Comparison of ENCODE assay signal across 11 mouse cellular contexts in the genomic region with DNA sequence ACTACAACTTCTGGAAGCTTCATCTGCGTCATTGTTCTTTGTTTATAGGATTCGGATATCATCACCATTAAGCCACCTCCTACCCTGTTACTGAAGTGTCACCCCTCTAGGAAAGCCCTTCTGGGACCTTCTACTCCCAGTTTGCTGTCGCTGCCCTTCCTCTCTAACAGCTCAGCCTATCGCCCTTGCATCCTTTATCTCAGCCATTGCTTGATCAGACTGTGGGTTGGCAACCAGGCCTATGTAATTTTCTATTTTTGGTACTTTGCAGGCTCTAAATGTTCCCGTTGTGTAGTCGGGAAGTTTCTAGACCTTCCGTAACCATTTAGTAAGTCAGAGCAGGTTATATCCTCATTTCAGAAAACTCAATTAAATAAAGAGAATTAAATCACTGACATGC. TPM values are rescaled to one million over a fixed set of nuclear protein-coding genes. Genes with fewer than 3 reads are reported as not detected.
A peak's percentile ranks its signal among the peaks of the same experiment; 100 is the strongest.
DNase-seq lines count a peak whose midpoint lies in the region; ATAC-seq and TF ChIP-seq lines count a peak whose summit lies in the region.
"Had no signal": no experiment of that assay in that cellular context is flagged by ENCODE, and none has a peak within 500 bp of the region (broad histone marks: within the 10 kb centered on the region; RNA-seq: fewer than 3 reads in every experiment).

No protein-coding gene starts in this region.

- TF ChIP-seq CTCF in hindbrain, postnatal 0 days (IDR thresholded peaks at IDR 0.05; ENCODE audit: low read depth), result no peak
- no peak for TF ChIP-seq CTCF in olfactory bulb, adult 2 months (IDR thresholded peaks at IDR 0.05; ENCODE audit: insufficient read depth, low read depth, low read length)

- no peak for TF ChIP-seq POLR2A in olfactory bulb, adult 2 months (IDR thresholded peaks at IDR 0.05; ENCODE audit: insufficient read depth, low read depth, low read length)

- peak overlapping the region; percentile 95; the same call in 1 of the 2 replicates for H3K4me2 ChIP-seq in heart, embryonic 12.5 days
- H3K4me2 ChIP-seq in neural tube, embryonic 12.5 days (replicated peaks), result peak overlapping the region; percentile 80; the same call in 1 of the 2 replicates
- H3K4me2 ChIP-seq in hindbrain, postnatal 0 days (ENCODE audit: low read depth, low read length), result peak overlapping the region; percentile 73

- no peak overlapping the region for H3K4me3 ChIP-seq in heart, embryonic 12.5 days
- no peak overlapping the region for H3K4me3 ChIP-seq in neural tube, embryonic 12.5 days
- peak overlapping the region; percentile 56 for H3K4me3 ChIP-seq in hindbrain, postnatal 0 days (ENCODE audit: low read length)
- H3K4me3 ChIP-seq in olfactory bulb, adult 2 months (ENCODE audit: insufficient read depth, low read depth, low read length), result peak overlapping the region; percentile 63

- H3K9ac ChIP-seq in heart, embryonic 12.5 days, result no peak overlapping the region
- no peak overlapping the region for H3K9ac ChIP-seq in neural tube, embryonic 12.5 days
- no peak overlapping the region for H3K9ac ChIP-seq in hindbrain, postnatal 0 days (replicated peaks; ENCODE audit: low read length)
- H3K9ac ChIP-seq: liver, embryonic 14.5 days had no signal

- H3K4me1 ChIP-seq in heart, embryonic 12.5 days (replicated peaks), result peaks cover 5% of the 10 kb centered on the region
- H3K4me1 ChIP-seq in neural tube, embryonic 12.5 days, result peaks cover 5% of the 10 kb centered on the region; the same call in 1 of the 2 replicates
- no peaks in the 10 kb centered on the region for H3K4me1 ChIP-seq in hindbrain, postnatal 0 days (ENCODE audit: insufficient read depth, low read length)
- no peaks in the 10 kb centered on the region for H3K4me1 ChIP-seq in olfactory bulb, adult 2 months (ENCODE audit: control insufficient read depth, insufficient read depth, low read length)

- no peaks in the 10 kb centered on the region for H3K9me3 ChIP-seq in heart, embryonic 12.5 days (replicated peaks)
- no peaks in the 10 kb centered on the region for H3K9me3 ChIP-seq in neural tube, embryonic 12.5 days
- no peaks in the 10 kb centered on the region for H3K9me3 ChIP-seq in hindbrain, postnatal 0 days (ENCODE audit: low read length)

- no peak for ATAC-seq in heart, embryonic 12.5 days (ENCODE audit: insufficient number of reproducible peaks, low FRiP score)
- no peak for ATAC-seq in neural tube, embryonic 12.5 days (ENCODE audit: low FRiP score, low read depth)
- ATAC-seq in hindbrain, postnatal 0 days, result 0 out of 2 replicates have a peak, but pooled peaks have one; percentile 10

- WGBS in heart, embryonic 12.5 days, result 62% methylated on average over 7 of the region's 7 CpGs
- WGBS in neural tube, embryonic 12.5 days, result 91% methylated on average over 7 of the region's 7 CpGs
- WGBS in hindbrain, postnatal 0 days, result 86% methylated on average over 7 of the region's 7 CpGs
- 23% methylated on average over 7 of the region's 7 CpGs for WGBS in olfactory bulb, adult 2 months

- DNase-seq in heart, postnatal 36 days, result no peak
- no peak for DNase-seq in neural tube, embryonic 10.5 days (ENCODE audit: extremely low spot score, low spot score)
- DNase-seq in hindbrain, postnatal 0 days (ENCODE audit: low spot score), result no peak
- DNase-seq in adipocyte (ENCODE audit: low spot score), result no peak
- no peak for DNase-seq in cerebellum, postnatal 4 days (ENCODE audit: low spot score in 2 of 2)
- DNase-seq: spleen, adult 18-20 months had no signal

- intact Hi-C loops in heart, postnatal 36 days (cut with DNase I), result no loop called here

- H3K27ac ChIP-seq in heart, embryonic 12.5 days (ENCODE audit: poor library complexity, severe bottlenecking), result no peak overlapping the region
- H3K27ac ChIP-seq in neural tube, embryonic 12.5 days, result no peak overlapping the region
- peak overlapping the region; percentile 54; the same call in 1 of the 2 replicates for H3K27ac ChIP-seq in hindbrain, postnatal 0 days
- H3K27ac ChIP-seq in olfactory bulb, adult 2 months (ENCODE audit: insufficient read depth, low read depth, low read length), result peak overlapping the region; percentile 9; the same call in 1 of the 2 replicates
- H3K27ac ChIP-seq: liver, embryonic 14.5 days had no signal

- H3K27me3 ChIP-seq in heart, embryonic 12.5 days (replicated peaks), result 0 out of 2 replicates have a peak, but pooled peaks cover under 1% of the 10 kb centered on the region
- H3K27me3 ChIP-seq in neural tube, embryonic 12.5 days (replicated peaks), result no peaks in the 10 kb centered on the region
- H3K27me3 ChIP-seq in hindbrain, postnatal 0 days (ENCODE audit: insufficient read depth, low read length), result no peaks in the 10 kb centered on the region

- H3K36me3 ChIP-seq in heart, embryonic 12.5 days, result no peaks in the 10 kb centered on the region
- H3K36me3 ChIP-seq in neural tube, embryonic 12.5 days, result no peaks in the 10 kb centered on the region
- no peaks in the 10 kb centered on the region for H3K36me3 ChIP-seq in hindbrain, postnatal 0 days (ENCODE audit: insufficient read depth, low read length)

RNA-seq across cellular contexts. Expression of a gene that starts 0.7 kb away (rescaled TPM):
- 3.4 and 4.0 TPM in 2 replicates for polyA plus RNA-seq in heart, embryonic 12.5 days (2016; fragmentation: Nextera tagmentation; extraction: Ambion mirVana)
- 1 to 10 TPM; 2.3 to 2.8 TPM for total RNA-seq in heart, postnatal 36 days (2021)
- 5.0 and 6.4 TPM in 2 replicates for polyA plus RNA-seq in neural tube, embryonic 12.5 days (2016; fragmentation: Nextera tagmentation; extraction: Ambion mirVana)
- 16.0 and 19.2 TPM in 2 replicates for total RNA-seq in hindbrain, postnatal 0 days (2014; rRNA removed)
- polyA plus RNA-seq in hindbrain, postnatal 0 days (2015; fragmentation: Nextera tagmentation; extraction: Ambion mirVana), result 24.1 and 24.2 TPM in 2 replicates
- polyA plus RNA-seq in olfactory bulb, adult 2 months (2012; ENCODE audit: insufficient read depth, insufficient read length, low replicate concordance, missing spikeins), result not detected in 2 replicates

RNA-seq across cellular contexts. Expression of a gene that starts 11.9 kb away (rescaled TPM):
- polyA plus RNA-seq in heart, embryonic 12.5 days (2016; fragmentation: Nextera tagmentation; extraction: Ambion mirVana), result 14.6 and 15.2 TPM in 2 replicates
- 10 to 100 TPM in 1 of 2 experiments, 1 to 10 TPM in 1; 9.7 to 12.2 TPM for total RNA-seq in heart, postnatal 36 days (2021)
- polyA plus RNA-seq in neural tube, embryonic 12.5 days (2016; fragmentation: Nextera tagmentation; extraction: Ambion mirVana), result 22.2 and 22.4 TPM in 2 replicates
- 15.1 and 23.3 TPM in 2 replicates for total RNA-seq in hindbrain, postnatal 0 days (2014; rRNA removed)
- polyA plus RNA-seq in hindbrain, postnatal 0 days (2015; fragmentation: Nextera tagmentation; extraction: Ambion mirVana), result 15.0 and 15.4 TPM in 2 replicates
- not detected in 2 replicates for polyA plus RNA-seq in olfactory bulb, adult 2 months (2012; ENCODE audit: insufficient read depth, insufficient read length, low replicate concordance, missing spikeins)

RNA-seq across cellular contexts. Expression of a gene that starts 15.9 kb away (rescaled TPM):
- 0.15 TPM in 1 of 2 replicates, not detected in the other for polyA plus RNA-seq in heart, embryonic 12.5 days (2016; fragmentation: Nextera tagmentation; extraction: Ambion mirVana)
- total RNA-seq in heart, postnatal 36 days (2021), result not detected
- polyA plus RNA-seq in neural tube, embryonic 12.5 days (2016; fragmentation: Nextera tagmentation; extraction: Ambion mirVana), result 0.22 and 0.28 TPM in 2 replicates
- not detected in 2 replicates for total RNA-seq in hindbrain, postnatal 0 days (2014; rRNA removed)
- 0.25 and 0.37 TPM in 2 replicates for polyA plus RNA-seq in hindbrain, postnatal 0 days (2015; fragmentation: Nextera tagmentation; extraction: Ambion mirVana)
- polyA plus RNA-seq in olfactory bulb, adult 2 months (2012; ENCODE audit: insufficient read depth, insufficient read length, low replicate concordance, missing spikeins), result not detected in 2 replicates
- polyA plus RNA-seq: intestine, postnatal 0 days; liver, embryonic 14.5 days had no signal

Comparison
In these comparisons a context has a peak if more than half of its experiments do, and no peak if none do; other contexts are left out.
1. H3K27ac ChIP-seq: peak in hindbrain, postnatal 0 days (single experiment) and olfactory bulb, adult 2 months (single experiment); none in heart, embryonic 12.5 days (single experiment) and neural tube, embryonic 12.5 days (single experiment).
2. H3K4me3 ChIP-seq: peak in hindbrain, postnatal 0 days (single experiment) and olfactory bulb, adult 2 months (single experiment); none in heart, embryonic 12.5 days (single experiment) and neural tube, embryonic 12.5 days (single experiment).
3. RNA of a gene that starts 11.9 kb away (polyA plus RNA-seq): 22.2 to 22.4 TPM in neural tube, embryonic 12.5 days, 15.0 to 15.4 TPM in hindbrain, postnatal 0 days and 14.6 to 15.2 TPM in heart, embryonic 12.5 days; not detected in olfactory bulb, adult 2 months; every median in the first group is over 10 times any median in the second.
4. Peak in every context shown above with its lines, with median percentiles within 50 percentile points of each other: H3K4me2 ChIP-seq.